Mouse (Mus musculus) layer of hippocampus, postnatal 36 days (tissue): ENCODE results near the gene Aplf. TPM values are rescaled to one million over a fixed set of nuclear protein-coding genes. Genes with fewer than 3 reads are reported as not detected.
A peak's percentile ranks its signal among the peaks of the same experiment; 100 is the strongest.

ENCODE experiments used
- DNase-seq, 2 experiments: peaks; one replicate each; pipeline ENCODE4 v3.0.0; 2022
- total RNA-seq, 2 experiments: library from RNA; stranded (reverse); gene quantifications; 2 replicates each; pipeline ENCODE4 v1.2.3; 2021

Gene Aplf
- total RNA-seq, 2 experiments from 2014 or later, result 6.2 to 6.5 TPM

GRCm38 (mm10) chr6:87621281-87621680, 50.7 kb downstream of the Aplf start:
- no peak for DNase-seq

DNA sequence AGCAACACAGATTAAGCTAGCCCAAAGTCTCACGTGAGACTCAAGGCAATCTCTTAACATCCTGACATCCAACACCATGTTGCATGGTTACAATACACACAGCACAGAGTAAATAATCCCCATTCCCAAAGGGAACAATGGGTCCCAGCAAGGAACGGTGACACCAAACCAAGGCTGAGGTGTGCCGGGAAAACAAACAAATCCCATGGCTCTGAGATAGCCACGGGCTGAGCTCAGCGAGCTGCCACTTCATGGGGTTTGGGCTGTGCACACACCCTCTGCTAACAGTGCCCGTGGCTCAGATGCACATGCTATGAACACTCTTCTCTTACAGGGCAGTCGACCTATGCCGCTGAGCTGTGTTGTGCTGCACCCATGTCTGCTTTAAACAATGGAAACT, 54.0 kb downstream of the Aplf start:
- no peak for DNase-seq

DNA sequence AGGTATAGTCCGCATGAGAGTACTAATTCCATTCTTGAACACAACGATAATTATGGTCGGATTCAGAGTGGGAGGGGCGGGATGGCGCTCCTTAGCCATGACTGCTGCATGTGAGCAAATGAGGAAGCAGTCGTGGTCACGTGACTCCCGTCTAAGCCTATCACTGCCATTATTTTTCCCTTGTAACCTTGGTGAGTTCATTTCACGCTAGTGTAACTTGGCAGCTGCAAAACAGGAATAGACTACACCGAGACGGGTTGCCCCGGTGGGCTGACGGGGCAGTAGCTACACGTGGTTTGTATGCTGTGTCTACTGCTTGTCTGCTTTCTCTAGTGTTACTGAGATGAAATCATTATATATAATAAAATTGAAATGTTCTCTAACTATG, 56.3 kb downstream of the Aplf start:
- no peak for DNase-seq

- DNase-seq, result no peak
Observed at GRCm38 (mm10) chr6:87614794-87615695, 56.9 kb downstream of the Aplf start.

GRCm38 (mm10) chr6:87599825-87600224, 72.2 kb downstream of the Aplf start:
- DNase-seq, result no peak

DNA sequence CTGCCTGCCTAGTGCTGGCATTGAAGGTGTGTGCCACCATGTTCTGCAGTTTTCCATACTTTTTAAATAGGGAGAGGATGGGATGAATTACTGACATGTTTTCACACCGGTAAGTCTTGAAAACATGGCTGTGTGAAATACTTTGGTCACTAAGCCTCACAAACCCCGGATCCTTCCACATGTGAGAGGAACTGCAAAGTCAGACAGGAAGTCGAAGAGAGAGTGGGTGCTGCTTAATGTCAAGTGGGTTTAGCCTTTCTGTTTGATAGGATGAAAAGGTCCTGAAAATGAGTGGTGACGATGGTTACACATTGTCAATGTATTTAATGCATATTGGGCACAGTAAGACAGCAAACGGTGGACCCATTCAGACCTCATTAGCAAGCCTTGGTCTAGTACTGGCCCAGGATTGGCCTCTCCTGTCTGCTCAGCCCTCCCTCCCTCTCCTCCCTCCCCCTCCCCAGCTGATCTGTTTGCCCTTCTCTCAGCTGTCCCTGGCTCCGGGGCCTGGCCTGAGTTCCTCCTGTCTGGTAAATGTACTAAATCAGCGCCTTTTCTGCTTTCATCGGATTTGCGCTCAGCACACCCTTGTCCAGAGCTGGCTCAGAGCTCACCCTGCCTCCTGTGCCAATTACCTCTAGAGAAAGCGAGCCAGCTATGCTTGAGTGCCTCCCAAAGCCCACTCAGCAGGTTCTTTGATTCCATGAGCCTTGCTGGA, 74.7 kb downstream of the Aplf start:
- peak in 1 of 2 experiments; percentile 9 for DNase-seq

DNA sequence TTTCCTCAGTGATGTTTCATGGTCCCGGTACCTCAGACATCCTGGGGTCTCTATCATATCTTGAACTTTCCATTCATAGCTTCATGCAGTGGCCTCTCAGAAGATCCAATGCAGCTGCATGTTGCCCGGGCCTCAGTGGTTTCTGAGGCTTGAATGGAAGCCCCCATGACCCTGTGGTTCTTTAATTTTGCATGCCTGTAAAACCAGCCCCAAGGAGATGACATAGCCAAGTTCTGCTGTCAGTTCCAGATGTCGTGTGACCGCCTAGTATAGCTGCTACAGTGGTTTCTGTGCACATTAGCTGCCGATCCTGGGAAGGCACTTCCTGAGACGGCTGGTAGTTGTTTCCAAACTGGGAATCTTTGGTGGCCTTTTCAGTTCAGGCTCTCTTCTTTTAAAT, 77.8 kb downstream of the Aplf start:
- DNase-seq, result no peak

- no peak for DNase-seq
Observed at GRCm38 (mm10) chr6:87590394-87591281, 81.4 kb downstream of the Aplf start, which contains the start of gene Prokr1. Gene Prokr1, minus strand, starts transcription at chr6:87590743.

DNA sequence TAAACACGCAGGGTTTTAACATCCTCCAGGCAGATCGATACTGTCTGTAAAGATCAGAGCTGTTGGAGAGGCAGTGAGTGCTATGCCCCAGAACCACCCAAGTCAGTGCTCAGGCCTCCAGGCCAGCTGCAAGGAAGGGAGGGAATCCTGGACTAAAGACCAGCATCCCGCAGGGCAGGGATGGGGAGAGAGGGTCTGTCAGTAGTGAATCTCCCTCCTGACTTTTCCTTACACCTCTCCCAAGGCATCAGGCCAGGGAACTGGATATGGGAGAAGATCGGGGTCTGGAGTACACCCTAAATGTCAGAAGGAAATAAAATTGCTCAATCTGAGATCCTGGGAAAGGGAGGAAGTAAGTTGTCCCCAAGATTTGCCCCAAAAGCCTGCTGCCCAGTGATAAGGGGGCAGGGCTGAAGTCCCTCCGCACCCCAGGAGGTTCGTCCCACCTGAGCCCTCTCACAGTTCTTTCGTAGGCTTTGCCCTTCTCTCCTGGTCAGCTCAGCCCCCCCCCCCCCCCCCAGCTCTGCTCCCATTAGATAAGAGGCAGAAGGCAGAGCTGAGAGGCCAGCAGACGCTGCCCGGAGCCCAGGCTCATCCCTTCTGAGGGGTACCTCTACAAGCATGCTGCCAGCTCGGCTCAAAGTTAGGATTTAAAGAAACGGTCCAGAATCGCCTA, 82.1 kb downstream of the Aplf start:
- DNase-seq, result no peak

GRCm38 (mm10) chr6:87583991-87584390, 88.0 kb downstream of the Aplf start:
- DNase-seq, result no peak

GRCm38 (mm10) chr6:87583183-87583611, 88.8 kb downstream of the Aplf start:
- DNase-seq, result no peak

DNA sequence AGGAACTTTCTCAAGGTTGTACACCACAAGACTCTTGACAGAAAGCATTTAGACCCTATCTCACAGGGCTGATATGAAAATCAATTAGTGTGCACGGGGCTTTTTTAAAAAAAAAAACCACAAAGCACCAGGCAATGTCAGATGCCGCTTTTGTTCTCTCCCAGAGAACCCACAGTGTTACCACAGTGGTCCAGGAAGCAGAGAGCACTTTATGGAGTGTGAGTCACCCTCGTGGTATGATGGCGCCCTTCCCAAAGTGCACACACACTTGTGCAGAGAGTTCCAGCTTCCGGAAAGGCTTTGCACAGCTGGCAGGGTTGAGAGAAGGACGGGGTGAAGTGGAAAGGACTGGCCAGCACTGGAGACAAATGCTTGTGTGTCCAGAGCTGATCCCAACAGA, 89.5 kb downstream of the Aplf start:
- no peak for DNase-seq

- DNase-seq, result no peak
Observed at GRCm38 (mm10) chr6:87581581-87581980, 90.4 kb downstream of the Aplf start.

GRCm38 (mm10) chr6:87581071-87581470, 90.9 kb downstream of the Aplf start:
- DNase-seq, result no peak

Other genes starting within 250 kb of the Aplf start
- not detected for gene Bmp10, start 243.2 kb downstream of the Aplf start, total RNA-seq
- gene Arhgap25, start 138.9 kb downstream of the Aplf start, total RNA-seq, result 1 to 10 TPM; 2.7 to 2.9 TPM
- under 1 TPM in 1 of 2 experiments, not detected in 1; 0.25 TPM for gene Prokr1, start 81.5 kb downstream of the Aplf start, total RNA-seq
- gene Efcc1, start 58.7 kb upstream of the Aplf start, total RNA-seq, result 1 to 10 TPM; 3.8 to 5.8 TPM
- gene Gp9, start 105.9 kb upstream of the Aplf start, total RNA-seq, result 1 to 10 TPM in 1 of 2 experiments, under 1 TPM in 1; 0.82 to 1.5 TPM
- gene Rab43, start 140.0 kb upstream of the Aplf start, total RNA-seq, result 10 to 100 TPM; 15.5 to 16.7 TPM
- gene Gm45140, start 163.6 kb upstream of the Aplf start, total RNA-seq, result 1 to 10 TPM; 1.8 to 3.4 TPM
- 10 to 100 TPM; 29.6 to 30.0 TPM for gene Isy1, start 166.6 kb upstream of the Aplf start, total RNA-seq
- gene Cnbp, start 178.9 kb upstream of the Aplf start, total RNA-seq, result 100 to 1,000 TPM; 254 to 269 TPM
- 100 to 1,000 TPM; 238 to 252 TPM for gene Copg1, start 215.6 kb upstream of the Aplf start, total RNA-seq
- gene Hmces, start 241.7 kb upstream of the Aplf start, total RNA-seq, result 10 to 100 TPM; 24.3 to 28.4 TPM